Mouse (Mus musculus): Measurements from ENCODE around the gene Rims1.

The Rims1 gene

GRCm38 (mm10) chr1:22424020-22424419 lies 381.8 kb downstream of the Rims1 start:
- in situ Hi-C loops (cut with MboI; ENCODE audit: unreplicated experiment in 2 of 2): no loop called here

GRCm38 (mm10) chr1:22422102-22422501 lies 383.7 kb downstream of the Rims1 start:
- in situ Hi-C loops (cut with MboI; ENCODE audit: unreplicated experiment in 2 of 2): no loop called here

DNA sequence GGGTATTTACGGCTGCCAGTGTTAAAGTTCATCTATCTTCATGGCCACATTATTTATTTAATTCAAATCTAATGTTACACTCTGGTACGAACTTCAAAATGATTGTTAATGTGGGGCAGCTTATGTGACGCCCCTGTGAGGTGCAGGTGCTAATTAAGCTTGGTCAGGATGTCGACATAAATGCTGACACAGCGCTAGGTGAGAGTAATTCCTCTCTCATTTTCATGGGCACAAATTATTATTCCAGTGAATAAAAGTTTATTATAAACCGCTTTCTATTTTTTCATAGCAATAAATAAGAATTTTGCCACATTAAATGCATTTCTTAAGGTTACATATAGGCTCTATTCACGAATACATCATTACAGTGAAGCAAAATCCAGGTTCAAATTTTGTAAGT lies 395.6 kb downstream of the Rims1 start:
- in situ Hi-C loops (cut with MboI; ENCODE audit: unreplicated experiment in 2 of 2): no loop called here

DNA sequence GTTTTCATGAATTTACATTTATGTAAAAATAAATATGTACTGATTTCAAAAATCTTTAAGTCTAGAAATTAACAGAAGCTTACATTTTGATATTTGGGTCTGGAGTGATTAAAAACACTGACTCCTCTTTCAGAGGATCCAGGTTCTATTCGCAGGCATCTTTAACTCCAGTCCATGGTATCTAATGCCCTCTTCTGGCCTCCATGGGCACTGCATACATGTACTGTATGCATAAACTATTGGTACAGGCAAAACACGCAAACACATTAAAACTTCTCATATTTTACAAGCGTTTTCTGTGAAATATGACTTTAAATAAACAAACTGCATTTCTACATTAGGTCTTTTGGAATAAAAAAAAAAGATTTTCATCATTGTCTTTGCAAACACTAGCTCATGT lies 419.4 kb downstream of the Rims1 start:
- in situ Hi-C loops (cut with MboI; ENCODE audit: unreplicated experiment in 2 of 2): no loop called here

GRCm38 (mm10) chr1:22377652-22378051 lies 428.1 kb downstream of the Rims1 start:
- in situ Hi-C loops (cut with MboI; ENCODE audit: unreplicated experiment in 2 of 2): no loop called here

- in situ Hi-C loops (cut with MboI; ENCODE audit: unreplicated experiment in 2 of 2): no loop called here
Measured at GRCm38 (mm10) chr1:22377062-22377461, 428.7 kb downstream of the Rims1 start.

DNA sequence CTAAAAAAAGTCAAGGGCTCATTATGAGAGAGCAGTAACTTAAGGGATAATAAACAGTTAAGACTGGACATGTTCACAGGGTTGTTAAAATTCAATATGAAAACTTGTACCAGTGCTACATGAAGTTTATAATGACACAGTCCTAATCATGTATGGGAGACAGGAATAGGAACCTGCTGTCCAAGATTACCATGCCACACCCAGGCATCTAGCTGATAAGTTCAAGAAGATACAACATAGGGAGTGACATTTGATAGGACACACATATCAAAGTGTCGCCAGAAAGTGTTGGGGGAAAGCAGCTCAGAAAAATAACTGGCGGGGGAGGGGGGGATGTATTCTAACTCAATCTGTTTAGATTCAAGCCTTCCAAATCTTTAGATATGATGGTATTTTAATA lies 449.6 kb downstream of the Rims1 start:
- in situ Hi-C loops (cut with MboI; ENCODE audit: unreplicated experiment in 2 of 2): no loop called here

DNA sequence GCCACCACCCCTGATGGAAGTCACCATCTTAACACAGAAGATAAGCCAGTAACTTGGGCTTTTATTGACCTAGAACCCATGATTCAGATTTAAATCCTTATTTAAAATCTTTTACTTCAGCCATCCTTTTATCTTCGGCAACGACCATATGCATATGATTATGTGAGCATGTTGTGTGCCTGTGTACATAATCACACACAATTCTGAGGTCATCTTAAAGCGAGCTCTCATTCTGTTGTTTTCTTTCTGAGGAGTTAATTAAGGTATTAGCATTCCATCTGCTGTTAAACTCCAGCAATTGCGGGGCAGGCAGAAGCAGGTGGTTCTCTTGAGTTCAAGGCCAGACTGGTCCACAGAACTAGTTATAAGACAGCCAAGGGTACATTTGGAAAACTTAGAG lies 452.1 kb downstream of the Rims1 start:
- in situ Hi-C loops (cut with MboI; ENCODE audit: unreplicated experiment in 2 of 2): no loop called here

DNA sequence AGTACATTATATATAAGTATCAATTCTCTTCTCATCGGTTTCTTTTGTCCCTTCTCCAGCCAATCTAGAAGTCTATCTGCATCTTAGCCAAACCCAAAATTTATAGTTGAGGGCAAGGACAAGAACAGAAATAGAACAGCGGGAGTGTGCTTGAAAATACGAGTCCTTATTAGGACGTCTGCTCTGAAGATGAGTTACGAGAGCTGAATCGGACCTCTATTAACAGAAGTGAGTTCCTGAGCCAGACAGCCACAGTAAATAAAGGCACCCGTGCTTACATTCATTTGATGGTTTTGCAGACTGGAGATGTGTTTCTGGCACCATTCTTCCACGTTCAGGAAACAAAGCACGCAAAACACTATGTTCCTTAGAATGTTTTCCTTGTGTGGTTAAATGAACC lies 466.9 kb downstream of the Rims1 start:
- in situ Hi-C loops (cut with MboI; ENCODE audit: unreplicated experiment in 2 of 2): no loop called here

DNA sequence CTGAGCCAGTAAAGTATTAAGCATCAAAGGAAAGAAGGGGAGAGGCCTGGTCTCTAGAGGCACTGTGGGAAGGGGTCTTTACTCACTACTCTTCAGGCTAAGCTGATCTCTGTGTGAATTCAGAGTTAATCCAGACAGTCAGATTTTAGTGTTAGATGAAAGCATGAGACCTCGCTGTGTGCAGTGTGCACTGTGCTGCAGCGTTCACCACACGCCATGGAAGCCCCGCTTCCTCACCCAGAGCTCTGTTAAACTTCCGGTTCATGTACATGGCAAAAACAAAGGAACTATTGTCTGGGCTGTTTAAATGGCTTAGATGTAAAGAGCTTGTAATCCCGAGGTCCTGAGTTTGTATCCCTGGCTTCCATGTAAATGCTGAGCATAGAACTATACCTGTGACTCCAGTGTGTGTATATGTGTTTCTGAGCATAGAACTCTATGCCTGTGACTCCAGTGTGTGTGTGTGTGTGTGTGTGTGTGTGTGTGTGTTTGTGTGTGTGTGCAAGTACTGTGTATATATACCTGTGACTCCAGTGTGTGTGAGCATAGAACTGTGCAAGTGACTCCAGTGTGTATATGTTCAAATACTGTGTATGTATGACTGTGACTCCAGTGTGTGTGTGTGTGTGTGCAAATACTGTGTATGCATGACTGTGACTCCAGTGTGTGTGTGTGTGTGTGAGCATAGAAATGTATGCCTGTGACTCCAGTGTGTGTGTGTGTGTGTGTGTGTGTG lies 484.7 kb downstream of the Rims1 start:
- in situ Hi-C loops (cut with MboI; ENCODE audit: unreplicated experiment in 2 of 2): no loop called here

GRCm38 (mm10) chr1:22315537-22315936 lies 490.3 kb downstream of the Rims1 start:
- in situ Hi-C loops (cut with MboI; ENCODE audit: unreplicated experiment in 2 of 2): no loop called here

- in situ Hi-C loops (cut with MboI; ENCODE audit: unreplicated experiment in 2 of 2): no loop called here
Measured at GRCm38 (mm10) chr1:22311471-22311870, 494.3 kb downstream of the Rims1 start.

DNA sequence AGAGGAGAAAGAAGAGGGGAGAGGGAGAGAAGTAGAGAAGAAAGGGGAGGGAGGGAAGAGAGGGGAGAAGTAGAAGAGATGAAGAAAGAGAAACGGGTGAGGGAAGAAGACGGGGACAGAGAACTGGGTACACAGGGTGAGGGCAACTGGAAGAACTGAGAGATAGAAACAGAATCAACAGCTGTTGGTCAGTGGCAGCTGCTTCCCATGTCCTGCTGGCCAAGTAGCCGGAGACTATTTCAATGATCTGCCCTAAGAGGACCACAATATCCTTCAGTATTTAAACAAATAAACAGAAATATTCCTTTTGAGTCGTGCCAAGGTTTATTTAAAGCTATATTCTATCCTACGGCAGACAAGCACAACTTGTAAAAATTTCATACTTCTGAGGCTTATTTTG lies 499.3 kb downstream of the Rims1 start:
- in situ Hi-C loops (cut with MboI; ENCODE audit: unreplicated experiment in 2 of 2): no loop called here

DNA sequence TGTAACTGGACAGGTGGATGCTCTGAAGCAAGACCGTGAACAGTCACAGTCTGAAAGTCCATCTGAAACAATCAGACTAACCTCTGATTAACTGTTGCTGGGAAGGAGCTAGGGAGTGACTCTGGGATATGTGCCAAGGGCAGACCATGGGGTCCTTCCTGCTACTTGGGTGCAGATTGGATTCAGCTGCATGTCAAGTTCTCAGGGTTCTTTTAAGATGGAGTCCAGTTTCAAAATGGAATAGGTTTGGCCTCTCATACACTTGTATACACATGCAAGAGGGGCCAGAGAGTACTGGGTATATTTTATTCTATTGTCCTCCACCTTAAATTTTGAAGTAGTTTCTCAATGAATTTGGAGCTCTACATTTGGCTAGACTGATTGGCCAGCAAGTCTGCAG lies 499.9 kb downstream of the Rims1 start:
- in situ Hi-C loops (cut with MboI; ENCODE audit: unreplicated experiment in 2 of 2): no loop called here

DNA sequence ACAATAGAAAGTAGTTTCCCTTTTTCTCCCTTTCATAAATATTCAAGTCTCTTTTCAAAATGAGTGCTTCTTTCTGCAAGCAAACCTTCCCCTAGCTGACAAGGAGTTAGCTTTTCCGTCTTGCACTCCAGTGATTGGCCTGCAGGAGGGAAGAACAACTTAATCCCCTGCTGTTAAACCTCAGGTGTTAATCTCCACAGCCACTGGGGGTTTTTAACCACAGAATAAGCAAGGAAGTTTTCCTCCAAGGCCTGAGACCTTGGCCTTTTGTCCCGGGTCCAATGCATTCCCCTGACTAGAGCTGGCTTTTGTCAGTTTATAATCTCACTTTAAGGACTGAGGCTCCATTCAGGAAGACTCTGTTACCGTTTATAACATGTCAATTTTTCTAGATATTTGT lies 511.8 kb downstream of the Rims1 start:
- in situ Hi-C loops (cut with MboI; ENCODE audit: unreplicated experiment in 2 of 2): loop anchor here (25.0 kb wide), 1 partner anchor 1357 kb away; no protein-coding TSS in a partner anchor

GRCm38 (mm10) chr1:22293310-22293709 lies 512.5 kb downstream of the Rims1 start:
- in situ Hi-C loops (cut with MboI; ENCODE audit: unreplicated experiment in 2 of 2): loop anchor here (25.0 kb wide), 1 partner anchor 1356 kb away; no protein-coding TSS in a partner anchor

GRCm38 (mm10) chr1:22286807-22287206 lies 519.0 kb downstream of the Rims1 start:
- in situ Hi-C loops (cut with MboI; ENCODE audit: unreplicated experiment in 2 of 2): loop anchor here (25.0 kb wide), 1 partner anchor 1350 kb away; no protein-coding TSS in a partner anchor

DNA sequence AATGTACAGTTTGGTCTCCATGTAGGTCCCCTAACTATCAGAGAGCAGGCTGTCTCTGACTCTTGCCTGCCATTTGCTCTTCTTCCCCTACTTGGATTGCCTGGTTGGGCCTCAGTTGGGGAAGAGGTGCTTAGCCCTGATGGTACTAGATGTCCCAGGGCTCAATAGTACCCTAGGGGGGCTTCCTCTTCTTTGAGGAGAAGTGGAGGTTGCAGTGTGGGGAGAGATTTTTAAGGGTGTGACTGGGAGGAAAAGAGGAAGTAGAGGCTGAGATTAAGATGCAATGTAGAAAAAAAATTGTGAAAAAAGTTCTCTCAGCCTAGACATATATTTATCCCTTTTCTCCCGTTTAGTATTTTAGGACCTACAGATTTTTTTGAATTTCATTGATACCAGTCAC lies 525.8 kb downstream of the Rims1 start:
- in situ Hi-C loops (cut with MboI; ENCODE audit: unreplicated experiment in 2 of 2): loop anchor here (25.0 kb wide), 1 partner anchor 1343 kb away; no protein-coding TSS in a partner anchor

DNA sequence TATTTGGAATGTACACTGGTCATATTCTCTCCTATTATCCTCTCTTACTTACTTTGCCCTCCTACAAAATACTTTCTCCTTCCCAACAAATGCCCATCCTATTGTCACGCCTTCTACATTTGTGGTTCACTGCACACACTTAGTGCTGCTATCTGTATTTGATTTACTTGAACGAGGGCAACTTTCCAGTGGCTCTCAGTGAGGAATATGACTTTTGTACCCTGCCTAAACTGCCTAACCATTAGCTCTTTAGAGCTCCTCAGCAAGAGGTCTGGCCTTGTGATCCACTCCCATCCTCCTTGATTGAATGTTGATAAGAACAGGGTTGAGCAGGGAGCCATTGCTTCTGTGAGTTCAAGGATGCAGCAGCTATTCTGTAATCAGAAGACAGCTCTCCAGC lies 531.7 kb downstream of the Rims1 start:
- in situ Hi-C loops (cut with MboI; ENCODE audit: unreplicated experiment in 2 of 2): no loop called here

DNA sequence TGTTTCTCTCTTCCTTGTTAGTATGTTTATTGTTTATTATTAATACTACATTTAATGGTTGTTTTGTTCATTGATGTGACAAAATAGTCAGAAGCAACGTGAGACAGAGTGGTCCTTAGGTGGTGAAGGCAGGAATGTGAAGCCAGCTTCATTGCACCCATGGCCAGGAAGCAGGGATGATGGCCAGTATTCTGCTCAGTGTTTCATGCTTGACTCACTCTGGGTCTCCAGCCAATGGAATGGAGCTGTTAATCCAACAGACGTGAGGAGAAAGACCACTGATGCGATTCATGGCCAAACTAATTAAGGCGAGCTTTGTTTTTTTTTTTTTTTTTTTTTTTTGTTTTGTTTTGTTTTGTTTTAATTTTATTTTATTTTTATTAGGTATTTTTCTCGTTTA lies 535.7 kb downstream of the Rims1 start:
- in situ Hi-C loops (cut with MboI; ENCODE audit: unreplicated experiment in 2 of 2): no loop called here

DNA sequence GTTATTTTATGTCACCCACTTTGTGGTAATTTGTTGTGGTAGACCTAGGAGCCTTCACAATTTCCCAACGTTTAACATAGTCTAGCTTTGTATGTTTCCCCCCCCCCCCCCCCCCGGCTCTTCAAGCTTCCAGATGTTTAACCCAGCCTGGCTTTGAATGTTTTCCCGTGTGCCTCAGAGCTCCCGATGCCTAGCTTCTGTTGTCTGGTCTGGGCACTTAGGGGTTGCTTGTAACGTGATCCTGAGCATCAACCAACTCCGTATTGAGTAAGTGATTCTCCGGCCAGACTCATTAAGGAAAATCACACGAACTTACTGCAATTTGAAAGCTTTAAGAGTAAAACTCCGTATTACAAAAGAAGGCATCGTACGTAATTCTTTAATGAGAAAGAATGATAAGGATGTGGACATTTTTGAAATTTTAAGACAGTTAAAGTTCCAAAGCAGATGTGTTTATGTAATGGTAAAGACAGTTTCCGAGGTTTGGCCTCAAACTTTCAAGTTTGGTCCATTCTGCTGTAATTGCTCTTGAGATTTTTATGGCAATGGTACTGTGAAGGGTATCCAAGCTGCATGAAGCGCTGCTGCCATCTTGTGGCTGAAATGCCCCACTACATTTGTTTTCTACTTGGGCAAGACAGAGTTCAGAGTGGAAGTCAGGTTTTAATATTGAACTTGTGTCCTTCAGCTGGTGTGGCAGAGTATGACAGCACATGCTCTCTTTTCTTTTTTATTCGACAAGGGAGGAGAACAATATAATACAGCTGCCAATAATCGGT lies 537.0 kb downstream of the Rims1 start:
- in situ Hi-C loops (cut with MboI; ENCODE audit: unreplicated experiment in 2 of 2): loop anchor here (5.0 to 10.0 kb wide), 5 partner anchors 294 to 1051 kb away; partner anchors contain the start of gene Tmem14a (in 2 of the 2)

DNA sequence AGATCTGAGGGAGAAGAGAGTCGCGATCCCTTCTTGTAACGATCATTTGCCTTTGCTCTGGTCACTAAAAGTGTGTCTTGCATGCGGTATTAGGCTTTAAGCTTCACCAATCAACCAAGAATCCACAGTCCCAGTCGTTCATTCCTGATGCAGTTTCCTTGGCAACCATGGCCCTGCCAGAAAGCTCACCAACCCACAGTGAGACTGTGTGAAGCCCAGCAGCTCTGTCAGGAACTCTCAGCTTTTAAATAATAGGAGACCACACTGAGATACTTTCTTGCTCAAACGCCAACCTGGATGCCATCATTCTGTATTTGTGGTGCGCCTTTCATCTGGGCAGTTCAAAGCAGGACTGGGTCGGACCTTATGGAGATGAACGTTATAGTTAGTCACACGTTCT lies 539.3 kb downstream of the Rims1 start:
- in situ Hi-C loops (cut with MboI; ENCODE audit: unreplicated experiment in 2 of 2): loop anchor here (5.0 to 10.0 kb wide), 5 partner anchors 292 to 1049 kb away; partner anchors contain the start of gene Tmem14a (in 2 of the 2)

All from v-Abl transformed pro-B cells (cell line).